Mouse (Mus musculus): ENCODE results near the gene Gpr15.
A peak's percentile ranks its signal among the peaks of the same experiment; 100 is the strongest.

The Gpr15 gene

DNA sequence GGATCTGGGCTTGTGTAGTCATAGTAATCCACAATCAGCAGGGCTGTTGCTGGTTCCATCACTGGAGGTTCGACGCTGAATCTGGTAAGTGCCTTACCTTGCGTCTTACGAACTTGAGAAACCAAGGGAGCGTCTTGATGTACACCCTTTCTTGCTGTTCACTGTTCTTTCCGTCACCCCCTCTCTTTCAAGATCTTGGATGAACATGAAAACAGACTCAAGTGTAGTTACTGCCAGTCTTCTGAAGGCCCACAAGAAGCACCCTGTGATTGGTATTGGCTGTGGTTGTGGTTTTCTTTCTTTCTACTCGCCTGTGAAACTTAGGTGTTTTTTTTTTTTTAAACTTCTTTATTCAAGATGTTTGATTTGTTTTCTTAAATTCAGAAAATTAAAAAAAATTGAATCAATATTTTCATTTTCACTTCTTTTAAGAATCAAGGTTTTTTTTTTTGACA, at the start of gene Gpr15:
Gene Gpr15, minus strand, starts transcription at position 405 of the 455 bp plus-strand sequence.
- DNase-seq (ENCODE audit: low spot score in 2 of 2), result no peak

GRCm38 (mm10) chr16:58763076-58763475, 44.2 kb upstream of the Gpr15 start, which contains the start of gene Olfr172:
TSS of gene Olfr172 (minus strand) at chr16:58763176.
- no peak for DNase-seq (ENCODE audit: low spot score in 2 of 2)

DNA sequence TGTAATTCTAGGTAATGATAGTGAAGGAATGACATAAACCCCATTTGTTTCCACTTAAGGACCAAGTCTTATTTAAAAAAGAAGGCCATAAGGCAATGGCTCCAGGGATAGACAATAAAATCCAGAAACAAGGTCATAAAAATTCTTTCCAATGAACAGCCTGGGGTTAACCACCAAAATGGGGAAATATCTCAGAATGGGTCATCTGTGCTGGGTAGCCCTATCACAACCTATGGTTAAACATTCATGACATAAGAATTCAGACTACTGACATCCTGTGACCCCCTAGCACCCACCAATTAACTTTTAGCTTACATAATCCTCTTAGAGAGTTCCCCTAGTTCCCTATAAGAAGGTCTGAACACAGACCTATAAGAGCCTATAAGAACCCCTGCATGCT, 37.3 kb upstream of the Gpr15 start:
- no peak for DNase-seq (ENCODE audit: low spot score in 2 of 2)

DNA sequence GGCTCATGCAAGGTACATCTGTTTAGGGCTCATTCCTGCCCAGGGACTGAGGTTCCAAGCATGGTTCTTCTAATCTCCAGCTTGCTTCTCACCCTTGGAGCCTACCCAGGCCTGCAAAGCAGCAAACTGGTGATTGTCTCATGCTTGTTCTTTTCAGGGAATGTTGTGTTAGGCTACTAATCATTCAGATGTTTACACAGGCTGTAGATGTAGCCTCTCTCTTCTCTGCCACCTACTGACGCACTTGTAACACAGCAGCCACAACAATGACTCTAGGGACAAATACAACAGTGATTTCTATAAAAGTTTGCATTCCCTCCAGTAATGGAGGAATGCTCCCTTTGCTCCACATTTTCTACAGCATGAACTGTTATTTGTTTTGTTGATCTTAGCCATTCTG, 32.4 kb upstream of the Gpr15 start:
- no peak for DNase-seq (ENCODE audit: low spot score in 2 of 2)

- DNase-seq (ENCODE audit: low spot score in 2 of 2), result no peak
Measured at GRCm38 (mm10) chr16:58746715-58747114, 27.8 kb upstream of the Gpr15 start.

- no peak for DNase-seq (ENCODE audit: low spot score in 2 of 2)
Measured at GRCm38 (mm10) chr16:58740751-58741150, 21.9 kb upstream of the Gpr15 start.

- DNase-seq (ENCODE audit: low spot score in 2 of 2), result no peak
Measured at GRCm38 (mm10) chr16:58738800-58739199, 19.9 kb upstream of the Gpr15 start.

- no peak for DNase-seq (ENCODE audit: low spot score in 2 of 2)
Measured at GRCm38 (mm10) chr16:58738205-58738604, 19.3 kb upstream of the Gpr15 start.

DNA sequence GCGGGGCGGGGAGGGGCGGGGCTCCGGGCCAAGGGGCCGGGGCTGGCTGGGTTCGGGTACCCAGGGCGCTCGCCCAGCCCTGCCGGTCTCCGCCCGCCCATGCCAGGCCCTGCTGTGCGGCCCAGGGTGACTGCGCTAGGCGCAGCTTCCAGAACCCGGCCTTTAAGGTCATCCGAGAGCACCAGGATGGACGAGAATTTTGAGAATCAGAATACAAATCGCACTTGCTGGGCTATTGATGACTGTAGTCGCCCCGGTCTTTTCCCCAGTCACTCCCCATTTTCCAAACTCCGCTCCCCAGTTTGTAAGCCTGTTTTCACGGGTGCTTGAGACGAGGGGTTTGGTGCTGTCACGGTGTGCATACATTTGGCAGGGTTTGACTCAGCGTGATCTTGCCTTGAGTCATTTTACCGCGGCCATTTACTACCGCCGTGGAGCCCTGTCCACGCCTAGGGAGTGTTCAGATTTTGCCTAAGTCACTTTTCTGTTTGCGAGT, 9.4 kb upstream of the Gpr15 start:
- no peak for DNase-seq (ENCODE audit: low spot score in 2 of 2)

DNA sequence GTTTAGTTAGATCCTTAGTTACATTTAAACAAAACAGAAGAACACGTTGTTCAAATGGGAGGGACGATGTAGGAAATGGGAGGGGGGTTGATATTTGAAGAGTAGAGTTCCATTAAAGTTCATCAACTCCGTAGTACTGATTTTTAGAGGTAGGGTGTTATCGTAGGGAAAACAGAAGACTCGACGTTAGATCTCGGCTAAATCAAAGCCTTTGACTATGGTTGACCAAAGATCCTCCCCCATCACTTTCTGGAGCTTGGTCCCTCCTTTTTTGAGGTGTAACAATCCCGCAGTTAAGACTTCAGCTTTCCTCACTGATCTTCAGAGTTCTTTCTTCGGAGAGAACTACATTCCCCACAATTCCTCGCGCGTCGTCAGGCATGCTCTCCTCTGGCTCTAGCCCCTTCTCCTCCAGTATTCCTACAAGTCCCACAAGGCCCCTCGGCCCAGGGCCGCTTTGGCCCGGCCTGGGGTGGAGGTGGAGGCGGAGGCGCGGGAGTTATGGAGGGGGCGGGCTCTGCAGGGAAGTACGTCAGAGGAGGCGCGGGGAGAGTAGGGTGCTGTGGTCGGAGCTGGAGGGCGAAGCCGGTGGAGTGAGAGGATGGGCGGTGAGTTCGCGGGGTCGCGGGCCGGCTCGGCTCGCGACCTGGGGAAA, 8.7 kb upstream of the Gpr15 start, which contains the start of gene Cldnd1:
Gene Cldnd1, plus strand, starts transcription at position 434 of the 655 bp plus-strand sequence.
- peak; percentile 94 for DNase-seq (ENCODE audit: low spot score in 2 of 2)

DNA sequence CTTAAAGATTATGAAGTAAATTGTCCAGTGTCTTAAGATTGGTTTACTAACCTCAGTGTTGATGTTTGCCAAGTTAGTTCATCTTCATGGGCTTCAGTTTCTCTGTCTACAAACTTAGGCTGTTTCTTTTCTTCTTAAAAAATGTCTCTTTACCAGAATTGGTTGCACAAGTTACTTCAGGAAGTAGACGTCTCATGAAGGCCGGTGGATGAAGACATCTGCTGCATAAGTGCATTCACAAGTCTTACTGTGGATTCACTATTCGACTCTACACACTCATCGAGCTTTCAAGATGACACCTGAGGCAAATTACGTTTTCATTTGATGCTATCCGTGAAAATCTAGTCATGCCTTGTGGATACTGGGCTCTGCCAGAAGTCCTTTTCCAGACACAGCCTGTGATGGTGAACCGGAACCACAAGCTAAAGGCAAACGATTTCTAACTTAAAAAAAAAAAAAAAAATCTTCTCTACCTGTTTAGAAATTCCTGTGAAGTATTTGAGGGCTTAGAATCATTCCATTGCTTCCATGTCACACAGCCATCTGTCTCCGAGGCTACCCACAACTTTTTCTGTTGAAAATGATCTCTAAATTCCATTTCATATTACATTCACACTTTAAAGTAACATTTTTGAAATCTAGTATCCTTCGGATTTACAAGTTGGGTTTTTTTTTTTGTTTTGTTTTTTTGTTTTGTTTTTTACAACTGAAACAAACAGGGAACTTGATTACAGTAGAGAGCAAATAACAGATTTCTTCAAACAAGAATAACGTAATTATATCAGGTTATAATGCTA, 8.0 kb upstream of the Gpr15 start:
- DNase-seq (ENCODE audit: low spot score in 2 of 2), result no peak

DNA sequence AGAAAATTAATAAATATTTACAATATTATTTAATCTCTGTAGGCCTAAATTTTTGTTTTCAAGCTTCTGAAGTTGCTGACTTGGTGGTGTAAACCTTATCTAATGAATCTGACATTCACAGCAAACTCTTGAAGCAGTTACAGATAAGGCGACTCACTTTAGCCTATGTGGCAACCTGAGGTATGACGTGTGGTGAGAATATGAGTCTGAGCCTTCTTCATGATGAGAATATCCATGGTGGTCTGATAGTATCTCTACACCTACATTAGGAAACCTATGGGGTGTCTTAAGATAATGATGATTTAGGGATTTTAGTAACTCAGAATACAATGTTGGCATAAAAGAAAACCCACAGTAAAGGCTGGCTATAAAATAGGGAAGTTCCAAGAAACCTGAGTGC, 3.4 kb upstream of the Gpr15 start:
- DNase-seq (ENCODE audit: low spot score in 2 of 2), result no peak

GRCm38 (mm10) chr16:58715018-58715417, 3.9 kb downstream of the Gpr15 start:
- no peak for DNase-seq (ENCODE audit: low spot score in 2 of 2)

- no peak for DNase-seq (ENCODE audit: low spot score in 2 of 2)
Measured at GRCm38 (mm10) chr16:58713128-58713527, 5.7 kb downstream of the Gpr15 start.

DNA sequence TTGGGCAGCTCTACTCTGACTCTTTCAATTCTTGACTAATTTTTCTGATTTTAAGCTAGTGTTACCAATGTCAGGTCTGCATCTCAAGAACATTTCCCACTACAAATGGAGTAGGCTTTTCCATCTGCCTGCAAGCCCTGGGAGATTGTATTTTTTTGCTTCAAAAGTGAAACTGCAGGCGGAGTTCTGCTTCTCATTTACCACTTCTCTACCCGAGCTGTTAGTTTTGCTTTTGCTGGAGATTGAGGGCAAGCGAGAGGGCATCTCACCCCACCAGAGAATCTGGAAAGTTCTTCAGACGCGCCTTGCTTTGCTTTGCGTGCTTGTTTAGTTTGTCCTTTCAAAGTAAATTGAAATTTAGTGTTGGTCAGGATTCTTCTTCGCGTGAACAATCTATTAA, 6.6 kb downstream of the Gpr15 start:
- no peak for DNase-seq (ENCODE audit: low spot score in 2 of 2)

DNA sequence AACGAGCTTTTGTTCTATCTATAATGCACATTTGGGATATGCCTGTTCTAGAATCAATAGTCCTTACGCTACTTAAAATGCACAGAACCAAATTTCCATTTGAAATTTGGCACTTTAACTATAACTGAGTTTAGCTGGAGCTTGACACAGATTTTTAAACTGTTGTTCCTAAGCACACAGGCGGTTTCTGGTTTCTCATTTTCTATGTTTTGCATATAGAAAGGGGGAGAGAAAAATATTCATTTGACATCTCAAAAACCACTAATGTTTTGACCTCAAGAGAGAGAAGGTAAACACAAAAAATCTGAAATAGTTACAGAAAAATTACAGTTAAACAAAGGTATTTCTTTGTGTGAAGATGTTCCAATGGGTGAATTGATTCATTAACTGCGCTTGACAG, 9.3 kb downstream of the Gpr15 start:
- DNase-seq (ENCODE audit: low spot score in 2 of 2), result no peak

GRCm38 (mm10) chr16:58708601-58709475, 10.0 kb downstream of the Gpr15 start:
- DNase-seq (ENCODE audit: low spot score in 2 of 2), result no peak

DNA sequence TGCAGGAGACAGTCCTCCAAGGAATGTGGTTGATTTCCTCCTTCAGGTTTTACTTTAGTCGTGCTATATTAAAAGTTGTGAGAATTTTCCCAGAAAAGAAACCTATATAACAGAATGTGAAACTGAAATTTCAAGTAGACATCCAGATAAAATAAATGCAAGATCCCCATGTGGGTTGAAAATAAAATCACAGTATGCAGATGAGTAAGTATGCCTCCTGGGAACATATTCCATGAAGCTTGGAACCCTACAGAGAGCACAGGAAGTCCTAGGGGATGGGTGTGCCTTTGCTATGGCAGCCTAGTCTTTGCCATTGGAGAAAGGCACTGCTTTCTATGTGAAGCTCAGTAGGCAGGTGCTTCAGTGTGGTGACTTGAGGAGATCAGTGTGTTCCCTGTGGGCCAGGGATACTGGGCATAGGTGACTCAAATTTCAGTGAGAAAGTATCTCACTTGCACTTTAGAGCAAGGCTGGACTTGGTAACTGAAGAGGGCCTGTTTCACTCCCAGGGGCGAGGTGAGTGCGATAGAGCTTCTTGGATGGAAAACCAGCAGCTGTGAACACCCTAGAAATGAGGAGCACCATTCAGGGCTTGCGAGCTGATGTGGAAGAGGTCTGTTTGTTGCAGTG, 11.5 kb downstream of the Gpr15 start:
- DNase-seq (ENCODE audit: low spot score in 2 of 2), result no peak

DNA sequence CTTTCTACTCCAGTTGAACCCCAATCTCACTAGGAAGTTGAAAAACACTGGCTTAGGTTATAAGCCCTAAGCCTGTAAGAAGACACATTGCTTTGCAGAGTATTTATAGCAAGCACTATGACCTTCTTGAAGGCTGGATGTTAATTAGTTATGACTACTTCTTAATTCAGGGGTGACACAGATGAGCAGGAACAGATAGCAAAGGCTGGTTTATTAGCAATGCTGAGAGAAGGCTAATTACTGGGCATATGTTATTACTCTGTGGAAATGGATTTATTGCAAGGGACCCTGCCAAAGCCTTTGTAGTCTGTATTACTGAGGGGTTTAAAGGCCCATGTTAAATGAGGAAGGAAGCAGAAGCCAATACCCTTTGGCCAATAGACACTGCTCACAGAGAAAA, 13.9 kb downstream of the Gpr15 start:
- no peak for DNase-seq (ENCODE audit: low spot score in 2 of 2)

DNA sequence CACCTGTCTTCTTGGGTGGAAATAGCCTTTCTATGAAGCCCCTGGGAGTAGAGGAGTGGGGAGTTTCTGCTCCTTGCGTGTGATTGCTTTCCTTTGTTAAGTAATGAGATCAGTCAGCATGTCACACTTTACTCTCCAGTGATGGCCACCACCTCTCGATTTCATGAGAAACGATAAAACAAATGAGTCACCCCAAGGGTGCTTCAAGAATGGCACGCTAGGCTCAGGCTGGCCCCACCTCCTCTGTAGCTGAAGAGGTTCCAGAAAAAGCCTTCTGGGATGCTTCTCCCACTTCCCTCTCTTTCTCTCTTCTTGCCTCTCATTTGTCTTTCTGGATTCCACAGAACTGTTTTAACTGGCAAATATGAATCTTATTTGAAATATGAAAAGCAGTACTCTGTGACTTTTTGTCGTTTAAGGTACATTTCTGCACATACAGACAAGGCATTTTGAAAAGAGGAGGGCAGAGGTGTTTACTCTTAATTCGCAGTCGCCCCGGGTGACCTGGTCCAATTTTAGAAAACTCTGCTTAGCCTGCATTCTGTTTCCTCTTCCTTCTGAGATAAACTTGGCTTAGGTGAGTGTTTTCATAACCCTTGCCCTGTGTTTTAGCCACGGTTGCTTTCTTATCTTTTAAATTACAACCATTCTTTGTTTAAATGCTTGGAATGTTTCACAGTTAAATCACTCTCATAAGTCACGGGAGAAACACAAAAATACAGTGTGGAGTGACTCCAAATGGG, 15.3 kb downstream of the Gpr15 start:
- no peak for DNase-seq (ENCODE audit: low spot score in 2 of 2)

All from frontal cortex, postnatal 10 days (tissue).